Mouse (Mus musculus): ENCODE data around the gene Lgals1.
"Not testable (repeated sequence)": the region's sequence is repeated elsewhere in the genome, so short reads cannot be mapped to it uniquely, and the experiment has no call there.

Gene Lgals1

GRCm38 (mm10) chr15:78926021-78926919, at the start of gene Lgals1:
Gene Lgals1, plus strand, starts transcription at chr15:78926725.
- peak; percentile 47 for DNase-seq (ENCODE audit: low spot score)

DNA sequence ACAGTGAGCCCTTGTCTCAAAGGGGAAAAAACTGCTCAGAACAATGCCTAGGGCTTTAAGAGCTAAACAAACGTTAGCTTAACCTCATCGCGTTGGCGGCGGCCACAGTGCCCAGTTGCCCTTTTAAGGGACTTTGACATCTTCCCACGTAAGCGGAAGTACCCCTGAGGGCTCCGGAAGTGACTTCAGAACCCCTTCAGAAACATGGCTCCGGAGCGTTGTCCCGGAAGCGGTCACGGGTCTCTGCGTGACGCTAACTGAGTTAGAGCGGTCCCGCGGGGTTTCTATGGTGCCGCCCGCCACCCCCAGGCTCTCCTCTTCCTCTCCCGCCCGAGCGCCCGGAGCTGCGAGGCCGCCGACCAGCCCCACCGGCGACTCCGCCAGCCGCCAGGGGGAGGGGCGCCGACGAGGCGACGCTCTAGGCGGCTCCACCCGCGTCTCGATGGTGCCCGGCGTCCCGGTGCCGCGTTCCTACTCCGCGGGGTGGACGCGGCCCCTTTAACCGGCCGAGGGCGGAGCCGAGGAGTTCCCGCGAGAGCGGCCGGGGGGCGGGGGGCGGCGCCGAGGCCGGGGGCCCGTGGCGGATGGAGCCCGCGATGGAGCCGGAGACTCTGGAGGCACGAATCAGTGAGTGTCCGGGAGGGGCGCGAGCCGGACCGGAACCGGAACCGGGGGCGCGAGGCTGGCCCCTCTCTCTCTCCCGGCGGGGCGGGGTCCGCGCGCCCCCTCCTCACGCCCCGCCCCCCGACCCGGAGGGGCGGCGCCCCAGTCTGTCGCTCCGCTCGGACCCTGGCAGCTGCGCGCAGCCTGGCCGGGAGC, 49.3 kb upstream of the Lgals1 start, which contains the start of gene Gga1:
TSS of gene Gga1 (plus strand) at position 200 of the 819 bp plus-strand sequence.
- peak; percentile 69 for DNase-seq (ENCODE audit: low spot score)

DNA sequence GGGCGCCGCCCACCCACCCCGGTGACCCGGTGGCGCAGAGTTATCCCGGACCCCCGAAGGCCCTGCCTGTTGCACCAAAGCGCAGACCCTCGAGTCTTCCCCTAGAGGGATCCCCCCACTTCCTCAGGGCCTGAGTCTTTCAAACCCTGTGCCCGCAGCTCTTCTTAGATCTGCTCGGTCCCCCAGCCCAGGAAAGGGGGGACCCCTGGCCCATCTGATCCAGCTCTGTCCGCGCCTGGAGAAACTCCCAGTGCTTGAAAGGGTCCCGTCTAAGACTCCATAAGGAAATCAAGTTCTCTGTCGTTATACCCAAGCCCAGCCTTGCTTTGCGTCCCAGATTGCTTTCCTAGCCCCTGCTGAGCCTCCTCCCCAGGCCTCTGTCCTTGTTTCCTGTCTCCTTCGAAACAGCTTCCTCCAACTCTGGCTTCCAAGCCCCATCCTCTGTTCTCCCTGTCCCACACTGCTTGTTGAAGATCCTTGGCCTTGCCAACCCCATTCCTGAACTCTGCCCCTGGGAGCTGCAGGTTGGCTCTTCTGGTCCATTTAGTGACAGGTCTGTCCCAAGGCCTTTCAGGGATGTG, 48.6 kb upstream of the Lgals1 start:
- no peak for DNase-seq (ENCODE audit: low spot score)

GRCm38 (mm10) chr15:78878792-78879516, 47.6 kb upstream of the Lgals1 start:
- not testable (repeated sequence) for DNase-seq (ENCODE audit: low spot score)

GRCm38 (mm10) chr15:78880432-78880831, 46.1 kb upstream of the Lgals1 start:
- DNase-seq (ENCODE audit: low spot score) = no peak

- DNase-seq (ENCODE audit: low spot score) = no peak
Observed at GRCm38 (mm10) chr15:78881828-78882227, 44.7 kb upstream of the Lgals1 start.

- DNase-seq (ENCODE audit: low spot score) = no peak
Observed at GRCm38 (mm10) chr15:78889401-78889853, 37.1 kb upstream of the Lgals1 start.

GRCm38 (mm10) chr15:78892440-78892839, 34.1 kb upstream of the Lgals1 start:
- DNase-seq (ENCODE audit: low spot score) = no peak

GRCm38 (mm10) chr15:78894726-78895125, 31.8 kb upstream of the Lgals1 start:
- no peak for DNase-seq (ENCODE audit: low spot score)

- no peak for DNase-seq (ENCODE audit: low spot score)
Observed at GRCm38 (mm10) chr15:78895741-78896140, 30.8 kb upstream of the Lgals1 start.

DNA sequence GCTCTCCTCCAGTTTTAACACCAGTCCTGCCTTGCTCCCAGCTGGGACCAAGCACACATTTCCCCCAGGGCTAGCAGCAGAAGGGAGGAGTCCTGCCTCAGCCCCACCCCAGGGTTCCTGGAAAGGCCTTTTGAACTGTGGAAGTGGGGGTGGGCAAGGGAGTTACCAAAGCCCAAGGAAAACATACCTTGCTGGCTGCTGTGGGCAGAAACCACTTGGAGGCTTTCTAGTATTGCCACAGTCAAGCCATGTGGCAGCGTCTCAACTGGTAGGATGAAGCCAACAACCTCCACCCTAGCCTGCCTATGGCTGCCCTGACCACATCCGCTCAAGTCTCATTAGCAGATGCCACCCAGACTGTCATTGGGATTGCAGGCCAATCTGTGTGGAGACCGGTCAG, 30.4 kb upstream of the Lgals1 start:
- no peak for DNase-seq (ENCODE audit: low spot score)

DNA sequence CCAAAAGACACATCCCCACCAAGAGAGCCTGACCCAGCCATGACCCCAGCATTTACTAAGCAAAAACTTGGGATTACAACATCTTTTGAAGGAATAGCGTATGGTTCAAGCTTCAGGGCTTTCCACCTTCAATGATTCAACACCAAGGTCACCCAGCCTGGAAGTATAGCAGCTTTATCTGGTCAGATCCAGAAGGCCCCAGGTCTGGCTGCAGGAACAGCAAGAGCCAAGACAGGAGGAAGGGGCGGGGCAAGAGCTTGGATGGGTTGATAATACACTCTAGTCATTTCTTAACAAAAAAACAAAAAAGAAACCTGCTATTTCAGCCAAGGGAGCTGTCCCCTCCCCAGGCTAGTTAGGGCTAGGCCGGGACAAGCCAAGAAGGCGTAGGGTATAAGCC, 29.0 kb upstream of the Lgals1 start:
- DNase-seq (ENCODE audit: low spot score) = no peak

- no peak for DNase-seq (ENCODE audit: low spot score)
Observed at GRCm38 (mm10) chr15:78898507-78899001, 28.0 kb upstream of the Lgals1 start.

DNA sequence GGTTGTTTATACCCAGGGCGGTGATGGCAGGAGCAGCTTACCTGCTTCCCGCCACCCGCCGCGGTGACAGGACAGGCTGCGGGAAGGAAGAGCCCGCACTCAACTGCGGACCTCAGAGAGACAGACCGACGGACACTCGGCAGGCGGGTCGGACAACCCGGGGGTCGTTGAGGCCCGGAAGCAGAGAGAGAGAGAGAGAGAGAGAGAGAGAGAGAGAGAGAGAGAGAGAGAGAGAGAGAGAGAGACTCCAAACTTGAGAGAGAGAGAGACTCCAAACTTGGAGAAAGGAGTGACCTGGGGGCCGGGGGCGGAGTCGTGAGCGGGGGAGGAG, 27.2 kb upstream of the Lgals1 start, which contains the start of gene Gm49510:
TSS of gene Gm49510 (plus strand) at position 259 of the 331 bp plus-strand sequence.
- DNase-seq (ENCODE audit: low spot score) = no peak

DNA sequence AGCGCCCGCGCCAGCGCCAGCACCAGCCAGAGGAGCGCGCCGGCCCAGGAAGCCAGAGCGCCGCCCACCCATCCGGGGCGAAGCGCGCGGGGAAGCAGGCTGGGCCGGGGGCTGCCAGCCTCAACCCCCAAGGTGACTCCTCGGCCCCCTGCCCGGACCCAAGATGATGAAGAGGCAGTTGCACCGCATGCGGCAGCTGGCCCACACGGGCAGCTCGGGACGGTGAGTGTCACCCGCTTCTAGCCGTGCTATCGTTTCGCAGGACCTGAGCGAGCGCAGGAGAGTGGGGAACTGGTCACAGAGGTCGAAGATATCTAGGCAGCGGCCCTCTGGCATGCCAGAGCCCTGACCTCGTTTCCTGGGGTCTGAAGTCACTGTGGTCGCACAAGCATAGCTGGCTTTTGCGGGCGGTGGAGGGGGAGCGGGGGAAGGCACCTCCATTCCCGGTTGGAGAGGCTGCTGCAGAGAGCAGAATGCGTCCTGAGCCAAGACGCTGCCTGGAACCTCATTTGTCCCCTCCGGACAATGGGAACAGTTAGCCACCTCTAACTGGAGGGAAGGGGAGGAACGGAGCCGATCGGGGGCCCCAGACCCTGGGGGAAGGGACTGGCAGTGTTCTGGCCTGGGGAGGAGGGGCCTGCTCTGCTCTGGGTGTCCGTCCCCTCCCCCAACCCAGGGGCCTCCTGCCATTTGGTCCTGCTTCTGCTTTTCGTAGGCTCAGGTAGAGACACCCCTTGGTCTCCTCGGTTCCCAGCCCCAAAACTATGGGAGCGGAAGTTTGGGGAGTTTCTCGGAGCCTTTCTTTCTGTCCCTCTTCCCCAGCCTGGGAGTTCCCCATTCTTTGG, 26.6 kb upstream of the Lgals1 start, which contains the start of gene Sh3bp1:
TSS of gene Sh3bp1 (plus strand) at position 29 of the 845 bp plus-strand sequence.
- no peak for DNase-seq (ENCODE audit: low spot score)

GRCm38 (mm10) chr15:78900585-78901421, 25.7 kb upstream of the Lgals1 start:
- DNase-seq (ENCODE audit: low spot score) = no peak

- no peak for DNase-seq (ENCODE audit: low spot score)
Observed at GRCm38 (mm10) chr15:78901422-78901789, 25.1 kb upstream of the Lgals1 start.

DNA sequence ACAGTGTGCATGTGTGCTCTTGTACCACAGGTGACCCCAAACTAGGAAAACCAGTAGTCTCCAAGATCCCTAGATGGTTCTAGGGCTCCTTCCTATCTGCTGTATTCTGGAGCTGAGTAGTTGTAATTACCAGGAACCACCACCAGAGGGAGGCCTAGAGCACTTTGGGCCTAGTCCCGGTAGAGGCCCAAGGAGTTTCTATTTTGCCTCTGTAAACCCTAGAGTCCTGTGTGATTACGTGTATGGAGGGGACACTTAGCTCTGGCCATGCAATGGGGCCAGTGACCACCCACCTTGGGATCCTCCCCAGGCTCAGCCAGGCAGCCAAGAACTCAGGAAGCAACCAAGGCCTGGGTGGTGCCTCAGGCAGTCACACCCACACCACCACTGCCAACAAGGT, 23.3 kb upstream of the Lgals1 start:
- DNase-seq (ENCODE audit: low spot score) = no peak

DNA sequence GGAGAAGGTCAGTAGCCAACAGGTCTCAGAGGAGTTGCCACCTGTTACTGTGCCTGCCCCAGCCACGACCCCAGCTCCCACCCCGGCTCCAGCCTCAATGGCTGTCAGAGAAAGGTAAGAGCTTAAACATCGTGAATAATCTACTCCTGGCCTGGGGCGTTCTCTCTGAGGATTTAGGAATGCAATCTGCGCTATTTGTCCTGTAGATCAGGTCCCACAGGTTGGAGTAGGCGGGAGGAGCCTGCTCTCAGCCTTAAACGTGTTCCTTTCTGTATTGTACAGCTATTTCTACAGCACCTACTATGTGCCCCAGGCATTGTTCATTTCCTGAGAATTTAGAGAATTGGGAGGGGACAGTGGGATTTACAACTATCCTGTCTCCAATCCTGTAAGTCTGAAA, 18.1 kb upstream of the Lgals1 start:
- DNase-seq (ENCODE audit: low spot score) = no peak

DNA sequence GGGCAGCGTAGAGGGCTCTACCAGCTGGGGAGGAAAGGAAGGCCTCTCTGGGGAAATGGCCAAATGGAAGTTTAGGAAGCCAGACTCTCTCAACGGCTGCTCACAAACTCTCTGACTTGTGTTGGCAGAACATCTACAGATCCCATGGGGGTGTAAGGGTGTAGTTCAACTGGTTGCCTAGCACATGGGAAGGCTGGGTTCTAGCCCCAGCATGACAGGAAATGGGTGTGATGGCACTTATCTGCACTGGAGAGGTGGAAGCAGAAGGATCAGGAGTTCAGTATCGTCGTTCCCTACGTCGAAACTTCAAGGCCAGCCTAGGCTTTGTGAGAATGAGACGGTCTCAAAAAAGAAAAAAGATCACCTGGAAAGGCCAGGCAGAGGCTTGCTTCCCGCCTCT, 17.5 kb upstream of the Lgals1 start:
- no peak for DNase-seq (ENCODE audit: low spot score)
